Mouse (Mus musculus) midbrain, embryonic 16.5 days (tissue): Measurements from ENCODE around the gene Smyd4. TPM values are rescaled to one million over a fixed set of nuclear protein-coding genes. Genes with fewer than 3 reads are reported as not detected.

Source experiments
- ATAC-seq: fragments of 200-750 bp; cut with Nextera tagmentation; 2 replicates; pipeline ENCODE4 v1.8.0; 2017; ENCODE audit warnings: moderate TSS enrichment
- H3K27ac ChIP-seq: fragments of 300-500 bp; sonication (generic); 2 replicates; pipeline ENCODE4 v1.5.1; 2014; ENCODE audit warnings: mild to moderate bottlenecking, low read length, mixed read lengths
- H3K27me3 ChIP-seq: fragments of 300-500 bp; sonication (generic); 2 replicates; pipeline ENCODE4 v1.6.1; 2014; ENCODE audit warnings: low read depth, low read length, mixed read lengths; ENCODE audit not compliant: control insufficient read depth, insufficient read depth
- H3K36me3 ChIP-seq: fragments of 300-500 bp; sonication (generic); 2 replicates; pipeline ENCODE4 v1.6.1; 2014; ENCODE audit warnings: mild to moderate bottlenecking, low read length, moderate library complexity, mixed read lengths; ENCODE audit not compliant: control insufficient read depth, insufficient read depth
- H3K4me1 ChIP-seq: fragments of 300-500 bp; sonication (generic); 2 replicates; pipeline ENCODE4 v1.6.1; 2014; ENCODE audit warnings: mild to moderate bottlenecking, low read length, mixed read lengths; ENCODE audit not compliant: control insufficient read depth, insufficient read depth
- H3K4me2 ChIP-seq: fragments of 300-500 bp; sonication (generic); 2 replicates; pipeline ENCODE4 v1.6.1; 2014; ENCODE audit warnings: mild to moderate bottlenecking, low read length, mixed read lengths
- H3K4me3 ChIP-seq: fragments of 300-500 bp; sonication (generic); 2 replicates; pipeline ENCODE4 v1.5.1; 2014; ENCODE audit warnings: low read depth, mild to moderate bottlenecking, low read length, moderate library complexity, mixed read lengths
- H3K9ac ChIP-seq: fragments of 300-500 bp; sonication (generic); 2 replicates; pipeline ENCODE4 v1.6.1; 2014; ENCODE audit warnings: low read depth, low read length, mixed read lengths
- H3K9me3 ChIP-seq: fragments of 300-500 bp; sonication (generic); replicated peaks from 2 replicates; pipeline ENCODE4 v1.6.1; 2014; ENCODE audit warnings: mild to moderate bottlenecking, low read length, mixed read lengths; ENCODE audit not compliant: control insufficient read depth, poor library complexity, severe bottlenecking
- WGBS: fragments of 180-500 bp; shearing (Covaris S2); extraction: QIAGEN DNeasy Blood & Tissue Kit; methylation state at CpG from one replicate; pipeline ENCODE4 v1.1.7; 2014; 5-methylcytosine and 5-hydroxymethylcytosine counted together
- polyA plus RNA-seq: library from polyadenylated mRNA; unstranded; fragments of >200 nt; fragmentation: Nextera tagmentation; extraction: Ambion mirVana; gene quantifications from 2 replicates; pipeline ENCODE4 v1.2.1, GENCODE M21; 2015

Smyd4 gene
- polyA plus RNA-seq: 17.3 TPM in 2 replicates

GRCm38 (mm10) chr11:75348199-75348889, at the start of gene Smyd4, which contains the start of gene Rpa1:
TSS of gene Smyd4 (plus strand) at chr11:75348433.
TSS of gene Rpa1 (minus strand) at chr11:75348324.
- Histone ChIP-seq H3K9ac (peak within 1 kb of the TSS; percentile 82), H3K27me3 (no peaks in the 10 kb centered on the region), H3K27ac (no peak within 1 kb of the TSS), H3K4me1 (peaks cover 17% of the 10 kb centered on the region), H3K4me3 (peak within 1 kb of the TSS; percentile 98), H3K9me3 (no peaks in the 10 kb centered on the region), H3K4me2 (peak within 1 kb of the TSS; percentile 92), H3K36me3 (no peaks in the 10 kb centered on the region)
- under 1% methylated on average over 56 of the region's 56 CpGs for WGBS
- peak; percentile 100 for ATAC-seq

- no peak for ATAC-seq
- H3K4me1 ChIP-seq: peaks cover 29% of the 10 kb centered on the region
- no peak overlapping the region for H3K27ac ChIP-seq
- peaks cover 3% of the 10 kb centered on the region; the same call in 1 of the 2 replicates for H3K36me3 ChIP-seq
- no peaks in the 10 kb centered on the region for H3K27me3 ChIP-seq
- no peak overlapping the region for H3K4me3 ChIP-seq
- no peak overlapping the region for H3K4me2 ChIP-seq
- no peak overlapping the region for H3K9ac ChIP-seq
- 37% methylated on average over 11 of the region's 11 CpGs for WGBS
- no peaks in the 10 kb centered on the region for H3K9me3 ChIP-seq
Measured at GRCm38 (mm10) chr11:75298491-75298890, 49.7 kb upstream of the Smyd4 start.

- H3K27ac ChIP-seq: peak overlapping the region; percentile 51
Measured at GRCm38 (mm10) chr11:75299786-75300185, 48.4 kb upstream of the Smyd4 start.

GRCm38 (mm10) chr11:75300954-75301353, 47.3 kb upstream of the Smyd4 start:
- no peaks in the 10 kb centered on the region for H3K27me3 ChIP-seq
- peaks cover 16% of the 10 kb centered on the region for H3K4me1 ChIP-seq
- no peak overlapping the region for H3K4me2 ChIP-seq
- H3K4me3 ChIP-seq: no peak overlapping the region
- H3K27ac ChIP-seq: peak overlapping the region; percentile 44
- WGBS: 64% methylated on average over 9 of the region's 9 CpGs
- no peak overlapping the region for H3K9ac ChIP-seq
- ATAC-seq: no peak
- H3K36me3 ChIP-seq: peaks cover 3% of the 10 kb centered on the region; the same call in 1 of the 2 replicates
- H3K9me3 ChIP-seq: no peaks in the 10 kb centered on the region

More at GRCm38 (mm10) chr11:75299786-75300185, 48.4 kb upstream of the Smyd4 start:
- Histone ChIP-seq H3K9me3 (no peaks in the 10 kb centered on the region), H3K4me3 (no peak overlapping the region), H3K36me3 (peaks cover 3% of the 10 kb centered on the region; the same call in 1 of the 2 replicates), H3K9ac (no peak overlapping the region), H3K4me2 (no peak overlapping the region), H3K27me3 (no peaks in the 10 kb centered on the region), H3K4me1 (peaks cover 17% of the 10 kb centered on the region)
- no peak for ATAC-seq
- 36% methylated on average over 10 of the region's 10 CpGs for WGBS

- Histone ChIP-seq H3K4me3 (no peak overlapping the region), H3K4me2 (no peak overlapping the region), H3K27me3 (no peaks in the 10 kb centered on the region), H3K4me1 (peaks cover 12% of the 10 kb centered on the region), H3K36me3 (peaks cover 7% of the 10 kb centered on the region; the same call in 1 of the 2 replicates), H3K27ac (no peak overlapping the region), H3K9ac (no peak overlapping the region), H3K9me3 (no peaks in the 10 kb centered on the region)
- ATAC-seq: no peak
- WGBS: 80% methylated on average over 9 of the region's 9 CpGs
Measured at GRCm38 (mm10) chr11:75304797-75305196, 43.4 kb upstream of the Smyd4 start.

- Histone ChIP-seq H3K4me2 (no peak overlapping the region), H3K27me3 (no peaks in the 10 kb centered on the region), H3K27ac (no peak overlapping the region), H3K36me3 (peaks cover 6% of the 10 kb centered on the region; the same call in 1 of the 2 replicates), H3K9ac (no peak overlapping the region), H3K9me3 (no peaks in the 10 kb centered on the region), H3K4me3 (no peak overlapping the region), H3K4me1 (no peaks in the 10 kb centered on the region)
- ATAC-seq: no peak
- WGBS: 71% methylated on average over 4 of the region's 4 CpGs
Measured at GRCm38 (mm10) chr11:75308650-75309049, 39.6 kb upstream of the Smyd4 start.

DNA sequence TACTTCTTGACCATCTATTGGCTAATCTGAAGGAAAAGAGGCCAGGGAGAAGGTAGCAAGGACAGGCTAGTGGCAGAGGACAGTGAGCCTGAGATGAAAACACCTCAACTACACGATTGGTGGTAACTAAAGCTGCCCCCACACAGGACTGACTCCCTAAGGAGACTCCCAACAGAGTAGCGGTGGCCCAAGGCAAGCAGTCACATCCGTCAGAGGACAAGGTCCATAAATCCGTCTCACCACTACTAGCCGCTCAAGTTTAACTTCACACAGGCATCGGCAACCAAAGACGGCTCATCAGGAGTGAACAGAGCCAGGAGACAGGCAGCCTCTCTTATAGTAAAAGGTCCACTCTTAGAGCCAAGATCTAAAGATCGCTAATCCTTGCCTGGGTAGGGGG, 37.4 kb upstream of the Smyd4 start:
- H3K4me2 ChIP-seq: no peak overlapping the region
- H3K27ac ChIP-seq: no peak overlapping the region
- H3K27me3 ChIP-seq: no peaks in the 10 kb centered on the region
- H3K9me3 ChIP-seq: no peaks in the 10 kb centered on the region
- no peak for ATAC-seq
- peaks cover 6% of the 10 kb centered on the region; the same call in 1 of the 2 replicates for H3K36me3 ChIP-seq
- no peak overlapping the region for H3K9ac ChIP-seq
- no peaks in the 10 kb centered on the region for H3K4me1 ChIP-seq
- WGBS: 82% methylated on average over 8 of the region's 8 CpGs
- H3K4me3 ChIP-seq: no peak overlapping the region

DNA sequence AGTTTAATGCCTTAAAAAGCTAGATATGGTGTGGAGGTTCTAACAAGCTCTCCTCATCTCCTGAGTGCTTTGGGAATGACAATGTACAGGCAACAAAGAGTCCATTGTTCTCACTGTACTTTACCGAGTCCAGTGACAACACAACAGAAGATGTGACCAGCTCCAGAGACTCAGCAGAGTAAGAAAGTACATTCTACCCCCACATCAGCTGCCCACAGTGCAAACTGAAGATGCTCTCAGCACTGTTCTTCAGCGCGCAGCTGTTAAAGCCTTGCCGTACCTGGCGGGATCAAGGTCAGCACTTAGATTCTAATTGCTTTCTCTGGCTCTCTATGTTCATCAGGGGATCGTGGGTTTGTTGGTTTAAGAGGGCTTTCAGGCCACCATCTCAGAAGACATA, 36.5 kb upstream of the Smyd4 start:
- no peak overlapping the region for H3K27ac ChIP-seq
- peaks cover 2% of the 10 kb centered on the region; the same call in 1 of the 2 replicates for H3K36me3 ChIP-seq
- no peak overlapping the region for H3K4me3 ChIP-seq
- no peaks in the 10 kb centered on the region for H3K27me3 ChIP-seq
- no peak overlapping the region for H3K4me2 ChIP-seq
- H3K9ac ChIP-seq: no peak overlapping the region
- H3K4me1 ChIP-seq: no peaks in the 10 kb centered on the region
- ATAC-seq: no peak
- 86% methylated on average over 6 of the region's 6 CpGs for WGBS
- no peaks in the 10 kb centered on the region for H3K9me3 ChIP-seq

DNA sequence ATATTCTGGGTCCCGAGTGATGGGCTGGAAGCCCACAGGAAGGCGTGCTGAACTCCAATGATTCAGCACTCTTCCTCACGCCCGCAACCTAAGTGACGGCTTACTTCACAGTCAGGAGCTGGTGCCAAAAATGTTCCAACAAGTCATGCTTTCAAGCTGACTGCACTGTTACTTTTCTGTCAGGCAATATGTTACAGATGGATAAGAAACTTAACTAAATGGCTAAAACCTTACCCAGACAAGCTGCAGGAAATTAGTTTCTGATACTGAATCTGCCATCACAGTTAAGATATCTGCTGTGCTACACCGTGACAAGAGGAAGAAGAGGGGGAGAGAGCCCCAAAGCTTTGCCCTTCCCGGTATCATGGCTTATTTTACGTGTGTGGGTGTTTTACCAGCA, 34.4 kb upstream of the Smyd4 start:
- Histone ChIP-seq H3K9ac (no peak overlapping the region), H3K4me2 (no peak overlapping the region), H3K9me3 (no peaks in the 10 kb centered on the region), H3K4me1 (peaks cover 8% of the 10 kb centered on the region), H3K27me3 (no peaks in the 10 kb centered on the region), H3K4me3 (no peak overlapping the region), H3K36me3 (peaks cover 2% of the 10 kb centered on the region; the same call in 1 of the 2 replicates), H3K27ac (no peak overlapping the region)
- WGBS: 94% methylated on average over 8 of the region's 8 CpGs
- ATAC-seq: no peak
